Mouse (Mus musculus): ENCODE results near the gene Mab21l2.

DNA sequence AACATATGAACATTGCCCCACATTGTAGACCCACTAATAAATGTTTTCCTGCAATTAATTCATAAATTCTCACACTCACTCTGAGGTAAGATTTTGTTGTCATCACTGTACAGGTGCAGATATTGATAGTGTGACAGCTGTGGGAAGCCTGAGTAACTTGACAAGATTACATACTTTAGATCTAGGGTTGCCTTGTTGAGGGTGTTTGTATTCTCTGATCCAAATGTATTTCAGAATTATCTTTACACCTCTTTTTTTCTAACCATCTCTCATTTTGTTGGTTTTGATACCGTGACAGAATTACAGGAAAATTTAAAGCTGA lies 12.6 kb upstream of the Mab21l2 start:
- no peak for TF ChIP-seq CTCF (IDR thresholded peaks at IDR 0.05; ENCODE audit: insufficient read depth, low read length)
- no peak for TF ChIP-seq POLR2A (IDR thresholded peaks at IDR 0.05; ENCODE audit: borderline replicate concordance, extremely low read depth, low read depth, low read length)

Data from lung, adult 2 months (tissue).